Mouse (Mus musculus) forelimb bud, embryonic 11.5 days (tissue): ENCODE measurements at regions not wholly inside any gene's neighbourhood (a gene's known extent, or its start where the extent isn't known, plus 50 kb on each side); places are given as distances from the start of the nearest gene placed in this dataset.

Source experiments
- DNase-seq: peaks from one replicate; pipeline ENCODE4 v3.0.0-alpha.2; 2012; ENCODE audit warnings: low read depth, low spot score

DNA sequence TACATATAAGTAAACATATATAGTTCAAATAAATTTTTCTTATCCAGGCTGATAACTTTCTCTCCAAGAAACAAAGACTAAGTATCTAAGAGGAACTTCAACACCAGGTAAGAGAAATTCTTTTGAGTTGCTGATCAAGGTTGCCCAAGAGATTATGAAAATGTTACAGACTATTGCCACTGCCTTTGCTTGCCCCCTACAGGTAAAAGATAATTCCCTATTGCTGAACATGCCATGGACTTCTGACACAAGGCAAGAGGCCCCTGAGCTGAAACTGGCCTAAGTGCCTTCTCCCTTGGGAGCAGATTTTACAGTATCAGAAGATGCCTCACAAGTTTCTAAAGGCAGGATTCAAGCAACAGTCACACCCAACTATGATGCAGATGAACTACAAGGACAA lies 2914.2 kb upstream of the Gm6569 start:
- no peak for DNase-seq

DNA sequence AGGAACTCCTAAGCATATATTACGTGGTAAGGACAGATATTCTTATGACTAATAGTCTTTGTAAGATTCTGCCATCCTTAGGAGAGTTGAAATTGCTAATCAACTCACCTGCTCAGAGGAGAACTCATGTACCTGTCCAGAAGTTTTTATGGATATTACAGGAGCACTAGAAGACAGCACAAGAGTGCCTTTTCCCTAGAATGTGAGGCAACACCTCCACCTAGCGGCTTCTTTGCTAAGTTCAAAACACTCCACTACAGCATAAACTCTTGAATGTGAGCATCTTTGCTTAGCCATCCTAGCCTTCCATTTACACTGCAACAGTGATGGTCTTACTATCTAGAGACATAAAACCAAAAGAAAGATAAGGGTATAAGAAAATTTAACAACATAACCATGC lies 2913.5 kb upstream of the Gm6569 start:
- peak; percentile 61 for DNase-seq
